Mouse (Mus musculus): ENCODE results near the gene Arf3.
"Not testable (repeated sequence)": the region's sequence is repeated elsewhere in the genome, so short reads cannot be mapped to it uniquely, and the experiment has no call there.

Gene Arf3

DNA sequence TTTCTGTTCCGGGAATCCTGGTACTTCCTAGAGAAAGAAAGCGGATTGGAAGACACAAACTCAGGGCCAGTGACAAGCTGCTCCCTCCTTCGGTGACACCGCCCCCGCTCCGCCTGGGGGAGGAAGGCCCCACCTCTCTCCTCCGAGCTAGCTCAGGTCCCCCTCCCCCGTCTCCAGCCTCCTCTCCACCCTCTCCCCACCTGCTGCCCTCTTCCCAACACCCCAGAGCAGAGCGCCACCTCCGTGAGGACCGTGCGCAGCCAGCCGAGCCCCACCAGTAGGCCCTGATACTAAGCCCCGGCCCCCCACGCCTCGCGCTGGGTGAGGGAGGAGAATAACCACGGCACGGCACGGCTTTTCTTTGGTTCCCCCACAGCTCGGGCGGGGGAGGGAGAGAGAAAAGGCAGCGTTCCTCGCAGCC lies 803 bp downstream of the Arf3 start:
- peak; percentile 90 to 95 for DNase-seq (ENCODE audit: inconsistent age in 2 of 2, low spot score in 1 of 2)

DNA sequence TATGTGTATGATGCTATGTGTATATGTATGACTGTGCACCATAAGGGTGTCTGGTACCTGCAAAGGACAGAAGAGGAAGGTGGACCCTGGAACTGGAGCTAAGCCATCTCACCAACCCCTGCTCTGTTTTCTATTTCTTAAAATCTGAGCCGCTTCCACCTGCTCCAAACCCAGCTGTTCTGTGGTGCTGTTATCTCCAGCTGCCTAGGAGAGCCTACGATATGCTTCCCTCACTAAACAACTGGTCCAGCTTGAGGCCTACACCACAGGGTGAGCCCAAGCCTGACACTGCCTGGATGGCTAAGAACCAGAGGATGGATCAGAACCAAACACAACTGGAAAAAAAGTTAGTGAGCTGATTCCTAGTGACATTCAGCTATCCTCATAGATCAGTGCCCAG lies 8.9 kb downstream of the Arf3 start:
- DNase-seq (ENCODE audit: inconsistent age in 2 of 2, low spot score in 1 of 2): no peak

DNA sequence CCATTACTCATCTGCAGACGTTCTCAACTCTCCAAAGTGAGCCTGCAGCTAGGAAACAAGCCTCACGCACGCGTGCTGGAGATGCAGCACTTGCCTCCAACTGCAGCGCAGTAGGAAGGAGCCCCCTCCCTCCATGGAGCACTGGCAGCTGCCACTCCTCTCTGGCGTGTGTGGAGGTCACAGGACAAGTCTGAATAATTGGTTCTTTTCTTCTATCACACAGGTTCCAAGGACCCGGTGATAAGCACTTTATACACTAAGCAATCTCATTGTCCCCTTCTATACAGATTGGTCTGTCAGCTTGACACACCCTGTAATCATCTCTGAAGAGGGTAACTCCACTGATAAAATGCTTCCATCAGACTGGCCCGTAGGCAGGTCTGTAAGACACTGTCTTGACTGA lies 10.0 kb downstream of the Arf3 start:
- DNase-seq (ENCODE audit: inconsistent age in 2 of 2, low spot score in 1 of 2): no peak

DNA sequence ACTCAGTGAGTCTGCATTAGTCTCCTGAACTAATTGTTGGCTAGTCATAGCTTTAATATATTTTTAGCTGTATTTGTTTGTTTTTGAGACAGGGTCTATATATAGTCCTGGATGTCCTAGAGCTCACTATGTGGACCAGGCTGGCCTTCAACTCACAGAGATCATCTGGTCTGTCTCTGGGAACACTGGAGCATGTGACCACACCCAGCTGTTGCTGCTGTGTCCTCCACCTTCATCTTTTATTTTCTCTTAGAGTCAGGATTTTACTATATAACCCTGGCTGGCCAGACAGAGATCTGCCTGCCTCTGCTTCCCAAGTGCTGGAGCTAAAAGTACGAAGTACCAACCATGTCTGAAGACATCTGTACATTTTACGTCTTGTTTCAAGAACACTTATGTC lies 13.9 kb downstream of the Arf3 start:
- DNase-seq (ENCODE audit: inconsistent age in 2 of 2, low spot score in 1 of 2): no peak

DNA sequence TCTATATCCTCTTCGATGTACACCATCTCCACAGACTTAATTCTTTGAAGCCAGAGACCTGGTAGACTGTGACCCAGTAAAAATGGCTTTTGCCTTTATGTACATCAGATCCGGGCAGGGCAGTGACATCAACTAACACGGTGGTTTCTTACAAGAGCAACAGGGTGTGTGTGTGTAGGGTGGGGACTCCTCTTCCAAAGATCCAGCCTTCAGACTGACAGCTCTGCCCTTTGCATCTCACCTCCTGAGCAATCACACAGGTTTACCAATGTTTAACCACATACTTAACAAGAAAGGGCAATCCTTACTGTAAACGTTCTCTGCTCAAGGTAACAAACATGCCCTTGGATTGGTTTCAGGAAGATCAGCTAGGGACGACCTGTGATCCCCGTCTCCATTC lies 15.7 kb downstream of the Arf3 start:
- no peak for DNase-seq (ENCODE audit: inconsistent age in 2 of 2, low spot score in 1 of 2)

DNA sequence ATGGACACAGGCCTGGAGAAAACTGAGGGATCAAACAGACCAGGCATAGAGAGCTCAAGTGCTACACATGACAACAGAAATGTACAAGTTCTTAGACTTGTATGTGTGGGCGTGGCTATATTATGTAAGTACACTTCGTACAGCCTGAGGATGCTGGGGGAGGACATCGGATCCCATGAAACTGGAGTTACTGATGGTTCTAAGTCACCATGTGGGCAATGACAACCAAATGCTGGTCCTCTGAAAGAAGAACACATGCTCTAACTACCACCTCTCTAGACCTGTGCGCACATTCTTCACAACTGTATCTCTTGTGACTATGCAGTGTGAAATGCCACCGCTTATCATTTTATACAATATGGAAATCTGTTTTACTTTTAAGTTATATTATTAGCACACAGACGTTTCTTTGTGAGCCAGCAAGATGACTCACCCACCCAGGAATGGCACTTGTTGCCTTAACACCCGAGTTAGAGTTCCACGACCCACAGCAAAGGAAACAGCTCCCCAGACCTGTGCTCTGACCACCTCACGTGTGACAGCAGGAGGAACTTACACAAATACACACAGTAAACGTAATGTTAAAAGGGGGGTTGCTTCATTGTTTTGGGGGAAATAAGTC lies 16.6 kb downstream of the Arf3 start:
- no peak for DNase-seq (ENCODE audit: inconsistent age in 2 of 2, low spot score in 1 of 2)

DNA sequence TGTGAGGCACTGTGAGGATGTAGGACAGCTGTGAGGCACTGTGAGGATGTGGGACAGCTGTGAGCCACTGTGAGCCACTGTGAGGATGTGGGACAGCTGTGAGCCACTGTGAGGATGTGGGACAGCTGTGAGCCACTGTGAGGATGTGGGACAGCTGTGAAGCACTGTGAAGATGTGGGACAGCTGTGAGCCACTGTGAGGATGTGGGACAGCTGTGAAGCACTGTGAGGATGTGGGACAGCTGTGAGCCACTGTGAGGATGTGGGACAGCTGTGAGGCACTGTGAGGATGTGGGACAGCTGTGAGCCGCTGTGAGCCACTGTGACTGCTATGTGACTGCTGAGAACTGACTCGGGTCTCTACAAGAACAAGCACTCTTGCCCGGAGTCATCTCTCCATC lies 19.2 kb downstream of the Arf3 start:
- not testable (repeated sequence) for DNase-seq (ENCODE audit: inconsistent age in 2 of 2, low spot score in 1 of 2)

DNA sequence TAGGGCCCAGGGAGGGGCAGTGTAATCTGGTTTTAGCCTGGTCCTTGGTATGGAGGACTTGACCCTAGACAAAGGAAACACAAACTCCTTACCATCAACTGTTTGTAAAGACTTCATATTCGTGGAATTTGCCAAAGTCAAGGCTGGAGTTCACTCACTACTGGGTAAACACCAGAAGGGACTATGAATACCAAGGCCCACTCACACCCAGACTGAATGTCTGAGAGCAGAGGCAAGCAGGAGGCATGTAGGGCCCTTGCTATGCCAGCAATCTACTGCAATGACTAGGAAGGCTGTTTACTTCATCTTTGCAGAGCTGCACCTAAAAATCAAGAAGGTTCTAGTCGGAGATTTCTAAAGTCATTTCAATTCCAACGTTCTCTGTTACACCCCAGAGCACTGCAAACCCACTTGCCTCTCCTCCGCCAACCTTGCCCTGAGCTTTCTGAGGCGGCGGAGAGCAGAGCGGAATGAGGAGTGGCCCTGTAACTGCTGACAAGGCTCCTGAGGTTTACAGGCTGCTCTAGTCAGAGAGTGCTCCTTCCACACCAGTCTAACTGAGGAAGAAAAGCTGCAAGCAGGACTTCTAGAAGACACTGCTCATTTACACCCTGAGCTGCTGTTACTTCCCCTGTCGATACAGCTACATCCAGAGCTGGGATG lies 20.1 kb downstream of the Arf3 start:
- no peak for DNase-seq (ENCODE audit: inconsistent age in 2 of 2, low spot score in 1 of 2)

DNA sequence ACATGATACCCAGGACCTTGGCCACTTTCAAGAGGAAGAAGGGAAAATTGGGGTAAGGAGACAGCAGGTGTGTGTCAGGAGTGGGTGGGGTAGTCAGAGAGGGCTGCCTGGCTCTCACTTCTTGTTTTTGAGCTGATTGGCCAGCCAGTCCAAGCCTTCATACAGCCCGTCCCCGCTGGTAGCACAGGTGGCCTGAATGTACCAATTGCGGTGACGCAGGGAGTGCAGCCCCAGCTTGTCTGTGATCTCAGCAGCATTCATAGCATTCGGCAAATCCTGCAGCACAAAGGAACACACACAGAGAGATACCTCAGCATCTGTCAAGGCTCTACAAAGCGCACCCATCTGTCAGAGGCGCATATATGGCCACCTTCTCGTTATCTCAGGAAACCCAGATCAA lies 22.8 kb downstream of the Arf3 start:
- no peak for DNase-seq (ENCODE audit: inconsistent age in 2 of 2, low spot score in 1 of 2)

DNA sequence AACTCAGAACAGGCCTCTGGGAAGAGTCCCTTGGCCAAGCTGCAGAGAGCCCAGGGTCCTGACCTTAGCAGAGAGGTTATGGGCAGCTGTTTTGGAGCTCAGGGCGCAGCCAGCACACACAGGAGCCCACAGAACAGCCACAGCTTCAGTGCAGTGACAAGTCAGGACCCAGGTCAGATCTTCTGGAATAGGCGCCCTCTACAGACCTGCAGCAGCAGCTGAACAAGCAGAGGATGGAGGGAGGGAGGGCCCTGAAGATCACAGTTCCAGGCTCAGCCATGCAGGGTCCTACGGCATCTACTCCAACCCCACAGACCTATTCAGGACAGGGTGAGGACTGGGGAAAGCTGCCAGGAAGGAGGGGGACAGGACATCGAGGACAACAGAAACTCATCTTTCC lies 24.2 kb downstream of the Arf3 start:
- no peak for DNase-seq (ENCODE audit: inconsistent age in 2 of 2, low spot score in 1 of 2)

DNA sequence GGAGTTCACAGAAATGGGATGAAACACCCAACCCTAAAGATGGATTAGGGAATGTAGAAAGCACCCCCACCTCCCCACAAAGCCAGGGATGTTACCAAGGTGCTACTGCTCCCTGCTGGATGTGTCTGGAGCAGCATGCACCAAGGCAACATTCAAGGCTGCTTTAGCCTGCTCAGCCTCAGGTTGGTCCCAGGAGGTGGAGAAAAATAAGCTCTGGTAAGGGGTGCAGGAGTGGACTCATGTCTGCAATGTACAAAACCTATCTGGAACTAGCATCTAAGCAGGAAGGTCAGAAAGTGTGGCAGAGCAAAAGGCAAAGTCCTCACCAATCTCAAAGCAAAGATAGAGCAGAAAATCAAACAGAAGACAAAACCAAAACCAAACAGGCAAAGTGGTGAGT lies 25.1 kb downstream of the Arf3 start:
- no peak for DNase-seq (ENCODE audit: inconsistent age in 2 of 2, low spot score in 1 of 2)

DNA sequence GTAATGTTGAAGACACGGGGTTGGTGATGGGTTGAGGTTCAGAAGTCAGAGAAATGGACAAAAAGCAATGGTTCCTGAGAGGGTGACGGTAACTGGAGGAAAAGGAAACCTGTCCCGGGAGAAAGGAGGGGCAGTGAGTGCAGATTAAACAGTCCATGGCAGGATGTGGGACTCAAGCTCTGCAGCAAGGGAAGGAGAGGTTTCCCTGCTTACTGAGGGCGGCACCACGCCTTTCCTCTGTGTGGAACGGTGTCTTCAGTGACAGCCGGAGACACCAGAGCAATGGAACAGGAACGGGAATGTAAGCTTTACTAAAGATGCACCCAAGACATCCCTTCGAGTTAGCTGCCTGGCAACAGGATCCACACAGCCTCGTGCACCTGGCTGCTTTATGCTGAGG lies 26.5 kb downstream of the Arf3 start:
- DNase-seq (ENCODE audit: inconsistent age in 2 of 2, low spot score in 1 of 2): no peak

DNA sequence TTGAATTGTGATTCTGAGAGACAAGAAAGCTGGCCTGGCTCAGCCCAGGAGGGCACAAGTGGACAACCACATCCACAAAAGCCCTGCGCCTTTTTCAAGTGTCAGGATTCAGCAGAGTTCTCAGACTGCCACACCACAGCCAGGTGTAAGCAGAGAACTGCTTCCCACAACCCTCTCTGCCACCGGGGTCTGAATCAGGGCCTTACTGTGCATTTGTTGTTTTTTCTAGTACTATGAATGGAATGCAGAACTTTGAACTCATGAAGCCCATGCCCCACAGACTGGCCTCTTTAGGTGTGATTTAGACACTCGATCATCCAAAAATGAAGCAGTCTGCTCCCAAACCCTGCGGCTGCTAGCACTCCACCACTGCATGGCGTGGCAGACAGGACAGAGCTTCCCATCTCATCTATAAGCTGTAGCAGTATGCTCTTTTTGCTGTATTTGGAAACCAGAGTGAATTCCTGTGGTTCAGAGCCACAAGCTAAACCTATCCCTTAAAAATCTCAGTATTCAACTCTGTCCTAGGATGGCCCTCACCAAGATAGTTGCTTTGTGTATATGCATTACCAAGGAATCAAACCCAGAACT lies 28.9 kb downstream of the Arf3 start:
- DNase-seq (ENCODE audit: inconsistent age in 2 of 2, low spot score in 1 of 2): no peak

DNA sequence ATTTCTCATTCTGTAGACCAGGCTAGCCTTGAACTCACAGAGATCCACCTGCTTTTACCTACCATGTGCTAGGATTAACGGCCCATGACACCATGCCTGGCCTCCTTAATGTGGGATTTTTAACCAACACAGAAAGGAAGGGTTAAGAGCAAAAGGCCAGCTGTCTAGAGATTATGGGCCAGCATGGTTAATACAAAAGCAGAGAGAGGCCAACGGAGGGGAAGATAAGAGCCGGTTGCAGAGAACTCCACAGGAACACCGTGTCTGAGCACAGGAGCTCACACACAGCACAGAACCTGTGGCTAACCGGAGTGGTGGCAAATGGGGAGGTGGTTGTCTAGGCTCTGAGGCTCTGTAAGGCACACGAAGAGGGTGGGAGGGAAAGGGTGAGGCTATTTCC lies 29.6 kb downstream of the Arf3 start:
- no peak for DNase-seq (ENCODE audit: inconsistent age in 2 of 2, low spot score in 1 of 2)

DNA sequence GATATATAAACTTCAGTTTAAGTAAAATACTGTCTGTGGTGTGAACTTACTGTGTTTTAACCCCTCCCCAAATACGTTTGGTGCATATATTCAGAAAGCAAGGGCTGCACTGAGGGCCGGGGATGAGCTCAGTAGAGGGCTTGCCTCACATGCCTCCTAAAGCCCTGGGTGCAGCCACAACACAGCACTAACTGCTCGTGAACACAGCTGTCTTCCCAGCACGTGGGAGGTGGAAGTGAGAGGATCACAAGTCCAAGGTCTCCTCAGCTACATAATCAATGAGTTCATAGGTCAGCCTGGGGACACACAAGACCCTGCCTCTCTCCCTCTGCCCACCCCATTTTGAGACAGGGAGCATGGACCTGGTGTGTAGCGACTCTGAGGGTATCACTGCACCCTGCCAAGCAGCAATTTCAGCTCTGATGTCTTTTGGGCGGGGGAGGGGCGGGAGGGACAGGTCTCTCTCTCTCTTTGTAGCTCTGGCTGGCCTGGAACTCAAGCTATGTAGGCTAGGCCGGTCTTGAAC lies 30.9 kb downstream of the Arf3 start:
- DNase-seq (ENCODE audit: inconsistent age in 2 of 2, low spot score in 1 of 2): no peak

DNA sequence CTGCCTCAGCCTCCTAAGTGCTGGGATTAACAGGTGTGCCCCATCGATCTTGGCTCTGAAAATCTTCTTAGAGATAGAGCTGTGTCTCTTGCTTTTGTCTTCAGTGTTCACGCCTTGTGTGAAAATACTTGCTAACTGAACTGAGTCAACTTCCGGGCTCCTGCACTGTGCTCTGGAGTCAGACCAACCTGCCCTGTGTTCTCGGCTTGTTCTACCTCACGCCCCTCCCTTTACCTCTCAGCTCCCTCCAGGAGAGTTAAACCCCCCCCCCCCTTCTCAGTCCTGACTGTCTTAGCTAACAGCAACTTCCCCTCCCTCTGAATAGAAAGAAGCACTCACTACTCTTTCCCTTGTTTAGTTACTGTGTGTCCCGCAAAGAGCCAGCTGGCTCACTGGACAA lies 32.2 kb downstream of the Arf3 start:
- no peak for DNase-seq (ENCODE audit: inconsistent age in 2 of 2, low spot score in 1 of 2)

DNA sequence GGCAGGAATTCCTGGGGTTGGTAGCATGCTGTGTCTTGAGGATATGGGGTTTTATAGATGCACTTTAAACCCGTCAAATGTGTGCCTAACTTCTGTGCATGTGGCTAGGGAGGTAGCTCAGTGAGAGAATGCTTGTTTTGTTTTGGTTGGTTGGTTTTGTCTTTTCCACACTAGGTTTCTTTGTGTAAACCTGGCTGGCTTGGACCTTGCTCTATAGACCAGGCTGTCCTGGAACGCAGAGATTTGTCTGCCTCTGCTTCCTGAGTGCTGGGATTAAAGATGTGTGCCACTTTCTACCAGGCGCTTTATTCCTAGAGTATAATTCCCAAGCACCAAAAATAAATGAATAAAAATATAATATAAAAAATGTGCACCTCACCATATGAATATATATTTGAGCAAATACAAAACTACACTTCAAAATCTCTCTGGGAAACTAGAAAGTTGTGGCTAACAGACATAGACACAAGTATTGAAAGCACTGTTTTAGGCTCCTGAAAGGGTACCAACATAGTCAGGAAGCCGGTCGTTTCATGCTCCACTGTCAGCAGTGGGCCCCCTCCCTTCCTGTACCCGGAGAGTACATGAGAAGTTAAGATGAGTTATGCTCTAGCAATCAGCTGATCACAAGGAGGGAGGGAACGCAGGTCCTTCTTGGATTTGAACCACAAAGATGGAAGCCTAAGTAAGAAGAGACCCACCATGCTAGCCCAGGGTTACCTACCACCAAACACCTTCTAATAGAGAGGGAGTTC lies 33.0 kb downstream of the Arf3 start:
- no peak for DNase-seq (ENCODE audit: inconsistent age in 2 of 2, low spot score in 1 of 2)

DNA sequence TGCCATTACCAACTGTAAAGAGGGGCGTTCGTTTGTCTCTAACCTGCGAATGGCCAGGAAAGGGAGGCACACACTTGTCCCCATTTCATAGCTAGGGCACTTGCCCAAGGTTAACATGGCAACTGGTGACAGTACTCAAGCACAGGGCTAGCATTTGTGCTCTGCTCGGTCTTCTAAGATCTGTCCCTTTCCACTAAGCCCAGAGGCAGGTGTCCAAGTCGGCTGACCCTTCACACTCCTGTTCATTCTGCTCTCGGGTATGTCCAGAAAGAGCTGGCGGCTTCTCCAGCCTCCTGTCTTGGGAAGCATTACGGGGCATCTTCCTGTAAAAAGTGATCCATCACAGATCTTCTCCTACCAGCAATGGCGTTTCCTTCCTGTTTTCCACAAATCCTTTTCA lies 34.6 kb downstream of the Arf3 start:
- peak in 1 of 2 experiments; percentile 34 for DNase-seq (ENCODE audit: inconsistent age in 2 of 2, low spot score in 1 of 2)

DNA sequence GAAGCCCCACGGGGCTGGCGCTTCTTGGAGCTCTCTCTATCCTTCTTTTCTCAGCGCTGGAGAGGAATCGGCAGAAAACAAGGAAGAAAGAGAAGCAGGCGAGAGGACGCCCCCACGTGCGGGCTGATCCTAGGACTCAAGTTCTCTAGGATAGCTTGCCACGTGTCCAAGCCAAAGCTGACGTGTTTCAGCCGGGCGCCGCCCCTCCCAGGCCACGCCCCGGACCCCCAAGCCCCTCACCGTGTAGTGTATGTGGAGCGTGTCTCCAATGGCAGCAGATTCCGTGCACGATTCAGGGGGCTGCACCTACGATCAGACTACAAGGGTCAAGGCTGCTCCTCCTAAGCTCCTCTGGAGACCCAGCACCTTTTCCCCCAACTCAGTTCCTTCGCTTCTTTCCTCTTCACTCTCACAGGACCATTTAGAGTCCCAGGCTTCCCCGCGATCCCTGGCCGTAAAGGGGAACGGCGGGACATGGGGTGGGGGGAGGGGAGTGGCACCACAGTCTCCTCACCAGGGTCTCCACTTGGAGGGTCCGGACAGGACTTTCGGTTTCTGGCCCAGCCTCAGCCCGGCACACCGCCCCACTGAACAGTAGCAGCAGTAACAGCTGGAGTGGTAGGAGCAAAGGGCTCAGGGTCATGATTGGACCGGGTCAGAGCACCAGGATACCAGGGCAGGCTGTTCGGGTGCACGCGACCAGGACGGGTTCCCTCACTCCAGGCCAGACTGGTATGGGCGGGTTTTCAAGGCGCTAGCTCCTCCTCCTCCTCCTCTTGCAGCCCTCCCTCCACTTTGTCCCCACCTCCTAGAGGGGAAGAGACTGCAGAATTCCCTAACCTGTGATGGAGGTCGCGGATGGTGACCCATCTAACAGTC lies 35.3 kb downstream of the Arf3 start, which contains the start of gene Fkbp11:
TSS of gene Fkbp11 (minus strand) at position 756 of the 879 bp plus-strand sequence.
- DNase-seq (ENCODE audit: inconsistent age in 2 of 2, low spot score in 1 of 2): peak; percentile 82 to 90

DNA sequence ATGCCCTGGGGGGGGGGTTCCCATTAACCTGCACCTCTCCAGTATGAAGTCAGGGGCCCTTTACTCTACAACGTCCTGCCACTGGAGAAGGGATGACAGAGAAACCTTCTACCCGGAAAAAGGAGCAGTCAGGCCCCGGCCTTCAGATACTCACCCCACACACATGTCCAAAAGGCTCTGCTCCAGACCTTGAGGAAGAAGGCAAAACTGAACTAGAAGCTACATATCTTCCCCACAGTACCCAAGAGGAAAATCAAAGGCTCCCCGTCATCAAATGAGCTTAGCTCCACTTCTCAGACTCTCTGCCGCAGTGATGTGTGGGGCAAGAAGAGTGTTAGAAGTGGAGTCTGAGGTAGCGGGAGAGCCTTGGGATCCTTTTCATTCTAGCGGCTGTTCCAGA lies 36.3 kb downstream of the Arf3 start:
- DNase-seq (ENCODE audit: inconsistent age in 2 of 2, low spot score in 1 of 2): no peak

DNA sequence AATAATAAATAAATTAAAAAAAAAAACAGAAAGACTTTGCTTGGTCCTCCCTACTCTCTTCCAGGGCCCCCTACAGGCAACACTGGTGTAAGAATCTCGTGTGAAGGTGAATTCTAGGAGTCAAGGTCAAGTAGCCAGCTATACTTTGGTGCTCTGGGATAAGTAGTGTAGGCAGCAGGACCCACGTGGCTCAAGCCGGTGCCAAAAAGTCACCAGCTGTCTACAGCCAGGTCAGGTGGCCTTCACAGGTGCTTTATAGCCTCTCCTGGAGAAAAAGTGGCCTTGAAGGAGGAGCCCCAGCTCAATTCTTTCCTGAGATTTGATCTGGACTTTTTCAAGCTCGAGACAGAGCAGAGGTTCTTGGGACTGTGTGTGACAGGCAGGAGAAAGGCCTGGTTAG lies 36.9 kb downstream of the Arf3 start:
- DNase-seq (ENCODE audit: inconsistent age in 2 of 2, low spot score in 1 of 2): no peak
